Mouse (Mus musculus): ENCODE results near the gene Chchd2.

GRCm38 (mm10) chr5:129921972-129922371 lies 34.7 kb upstream of the Chchd2 start:
- TF ChIP-seq CTCF (IDR thresholded peaks at IDR 0.05; ENCODE audit: low read depth) (peak; percentile 23; the same call in 1 of the 2 replicates), EP300 (IDR thresholded peaks at IDR 0.05; ENCODE audit: low read depth) (no peak)
